Mouse (Mus musculus): Measurements from ENCODE around the gene Fgf8.
A peak's percentile ranks its signal among the peaks of the same experiment; 100 is the strongest.

Gene Fgf8

DNA sequence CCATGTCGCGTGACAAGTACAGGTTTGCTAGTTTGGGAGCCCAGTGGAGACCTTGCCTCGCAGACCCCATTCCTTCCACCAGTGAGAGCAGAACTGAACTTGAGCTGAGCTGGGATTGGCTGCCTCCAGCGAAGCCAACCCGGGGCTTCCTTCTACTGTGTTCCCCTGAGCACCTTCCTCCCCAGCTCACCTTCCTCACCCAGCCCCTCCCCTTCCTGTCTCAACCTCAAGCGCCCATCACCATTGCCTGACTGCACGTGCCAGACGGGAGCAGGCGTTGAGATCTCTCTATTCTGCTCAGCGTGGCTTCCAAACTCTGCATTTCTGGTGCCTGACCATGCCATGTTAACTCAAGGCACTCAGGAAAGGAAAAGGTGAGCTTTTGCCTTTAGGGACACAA, 15.5 kb downstream of the Fgf8 start:
- no peak for DNase-seq (ENCODE audit: low spot score in 2 of 2)

GRCm38 (mm10) chr19:45725677-45726277, 16.9 kb downstream of the Fgf8 start:
- DNase-seq (ENCODE audit: low spot score in 2 of 2): no peak

GRCm38 (mm10) chr19:45722188-45722587, 20.5 kb downstream of the Fgf8 start:
- no peak for DNase-seq (ENCODE audit: low spot score in 2 of 2)

DNA sequence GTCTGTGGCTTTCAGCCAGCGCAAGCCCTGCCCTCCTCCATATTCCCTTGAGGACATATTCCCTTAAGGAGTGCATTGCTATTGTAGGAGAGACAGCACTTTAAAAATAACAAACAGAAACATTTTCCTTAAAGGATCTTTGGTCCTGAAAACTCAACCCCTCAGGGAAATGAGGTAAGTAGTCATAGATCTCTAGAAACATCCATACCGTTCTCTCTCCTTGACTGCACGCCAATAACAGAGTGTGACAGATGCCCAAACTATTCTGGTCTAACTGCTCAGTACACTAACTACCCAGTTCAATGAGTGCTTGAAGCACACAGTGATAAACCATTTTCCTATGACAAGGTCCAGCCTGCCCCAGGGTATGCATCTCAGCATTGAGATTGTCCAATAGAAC, 24.4 kb downstream of the Fgf8 start:
- DNase-seq (ENCODE audit: low spot score in 2 of 2): no peak

DNA sequence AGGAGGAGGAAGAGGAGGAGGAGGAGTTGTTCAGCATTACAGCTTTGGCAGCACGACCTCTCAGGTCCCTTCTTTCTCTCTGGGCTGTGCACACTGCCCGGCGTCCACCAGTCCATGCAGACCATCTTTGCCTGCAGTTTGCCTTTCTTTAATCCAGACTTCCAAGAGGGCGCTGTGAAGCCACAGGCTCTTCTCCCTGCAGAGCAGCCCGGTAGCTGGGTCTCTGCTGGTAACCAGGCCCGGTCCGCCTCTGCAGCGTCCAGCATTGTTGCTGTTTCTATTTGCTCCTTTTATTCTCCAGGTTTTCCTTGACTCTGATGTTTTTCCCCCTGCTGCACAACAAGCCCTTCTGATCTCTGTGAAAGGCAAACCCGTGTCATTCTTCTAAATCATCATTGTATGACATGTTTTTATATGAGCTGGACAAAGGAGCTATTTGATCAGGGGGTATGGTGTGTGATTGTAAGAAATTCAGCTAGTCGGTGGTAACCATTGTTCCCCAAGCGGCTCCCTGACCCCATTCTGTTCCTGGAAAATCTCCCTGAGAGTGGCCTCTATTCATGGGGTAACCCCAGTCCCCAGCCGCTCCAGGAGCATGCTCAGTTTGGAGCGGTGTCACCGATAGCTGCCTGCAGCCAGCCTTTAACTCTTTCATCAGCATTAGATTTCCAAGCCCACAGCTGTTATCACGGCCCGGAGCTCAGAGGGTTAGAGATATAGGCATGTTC, 25.1 kb downstream of the Fgf8 start:
- DNase-seq (ENCODE audit: low spot score in 2 of 2): peak; percentile 23 to 40

DNA sequence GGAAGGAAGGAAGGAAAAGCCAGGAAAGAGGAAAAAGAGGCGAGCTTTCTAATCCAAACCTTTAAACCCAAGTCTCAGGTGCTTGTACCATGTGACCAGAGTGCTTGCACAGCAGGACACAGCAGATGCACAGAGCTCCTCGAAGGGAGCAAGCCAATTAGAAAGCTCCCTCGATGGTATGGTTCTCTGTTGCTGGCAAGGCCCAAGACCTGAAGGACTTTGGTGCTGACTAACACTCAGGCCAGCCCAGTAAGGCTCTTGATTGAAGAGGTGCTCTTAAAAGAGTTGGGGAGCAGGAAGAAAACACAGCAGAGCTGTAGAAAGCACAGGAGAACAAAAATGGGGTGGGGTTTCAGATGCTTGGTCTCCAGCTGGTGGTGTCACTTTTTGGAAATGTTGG, 34.0 kb downstream of the Fgf8 start:
- no peak for DNase-seq (ENCODE audit: low spot score in 2 of 2)

DNA sequence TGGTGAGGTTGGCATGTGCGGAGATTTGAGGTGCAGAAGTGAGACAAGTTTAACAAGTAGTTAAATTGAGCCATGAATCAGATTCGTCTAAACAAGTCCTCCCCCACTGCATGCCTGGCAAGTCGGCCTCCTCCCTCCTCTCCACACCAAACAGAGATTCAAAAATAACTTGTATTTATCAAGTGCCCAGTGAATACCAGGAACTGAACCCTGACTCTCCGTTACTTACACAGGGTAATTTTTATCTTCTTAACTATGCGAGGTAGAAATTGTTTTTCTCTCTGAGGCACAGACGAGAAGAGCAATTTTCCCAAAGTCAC, 46.5 kb downstream of the Fgf8 start:
- DNase-seq (ENCODE audit: low spot score in 2 of 2): no peak

DNA sequence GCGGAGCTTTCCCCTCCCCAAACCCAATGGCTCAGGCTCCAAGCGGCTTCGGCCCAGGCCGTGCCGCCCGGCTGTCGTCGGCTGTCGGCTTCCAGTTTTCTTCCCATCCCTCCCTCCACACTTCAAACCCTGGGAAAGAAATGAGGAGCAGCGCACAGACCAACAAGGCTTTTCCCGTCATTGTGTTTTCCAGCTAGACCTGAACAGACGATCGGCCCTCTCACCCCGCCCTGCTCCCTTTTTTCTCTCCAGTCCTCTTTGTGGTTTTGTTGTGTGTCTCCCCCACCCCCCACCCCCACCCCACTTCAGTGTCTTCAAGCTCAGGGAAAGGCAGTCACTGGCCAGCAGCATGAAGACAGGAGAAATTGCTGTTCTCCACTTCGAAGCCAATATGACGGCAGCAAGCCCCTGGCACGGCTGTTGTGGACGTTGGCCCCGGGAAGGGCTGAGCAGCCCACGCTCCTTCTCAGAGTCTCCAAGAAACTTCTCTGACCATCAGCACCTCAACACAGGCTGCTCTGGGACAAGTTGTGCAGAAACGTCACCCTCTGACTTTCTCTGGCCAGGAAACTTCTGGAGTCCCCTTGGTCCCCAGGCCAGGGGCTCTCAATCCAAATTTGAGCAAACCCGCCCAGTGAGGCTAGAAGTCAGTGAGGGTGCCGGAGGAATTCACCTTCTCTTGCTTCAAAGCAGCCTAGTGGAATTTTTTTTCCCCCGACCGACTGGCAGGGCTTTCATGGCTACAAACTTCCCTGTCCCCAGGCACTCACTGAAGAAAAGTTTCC, 47.0 kb downstream of the Fgf8 start:
- DNase-seq (ENCODE audit: low spot score in 2 of 2): no peak

- no peak for DNase-seq (ENCODE audit: low spot score in 2 of 2)
These were observed 48.7 kb downstream of the Fgf8 start for GRCm38 (mm10) chr19:45694056-45694455.

GRCm38 (mm10) chr19:45692211-45692610, 50.5 kb downstream of the Fgf8 start:
- peak; percentile 31 to 50 for DNase-seq (ENCODE audit: low spot score in 2 of 2)

- no peak for DNase-seq (ENCODE audit: low spot score in 2 of 2)
These were observed 51.6 kb downstream of the Fgf8 start for GRCm38 (mm10) chr19:45691001-45691535.

- no peak for DNase-seq (ENCODE audit: low spot score in 2 of 2)
These were observed 55.7 kb downstream of the Fgf8 start for GRCm38 (mm10) chr19:45687001-45687400.

All from frontal cortex, postnatal 36 days (tissue).